Mouse (Mus musculus): ENCODE data around the gene Fgf22. TPM values are rescaled to one million over a fixed set of nuclear protein-coding genes. Genes with fewer than 3 reads are reported as not detected.

Fgf22 gene
- polyA plus RNA-seq, 1 experiment from 2014 or later, result 0.80 TPM

DNA sequence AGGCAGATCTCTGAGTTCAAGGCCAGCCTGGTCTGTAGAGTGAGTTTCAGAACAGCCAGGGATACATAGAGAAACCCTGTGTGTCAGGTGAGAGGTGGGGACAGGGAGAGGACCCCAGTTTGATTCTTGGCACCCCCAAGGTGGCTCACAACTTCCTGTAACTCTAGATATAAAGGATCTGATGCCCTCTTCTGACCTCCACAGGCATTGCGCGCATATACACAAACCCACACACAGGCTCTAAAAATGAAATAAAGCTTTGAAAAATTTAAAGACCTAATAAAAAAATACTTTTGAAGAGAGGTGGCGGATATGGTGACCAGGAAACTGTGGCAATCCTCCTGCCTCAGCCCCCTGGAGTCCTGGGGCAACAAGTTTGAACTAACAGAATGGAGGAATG is 41.0 kb downstream of the Fgf22 start:
- 97% methylated on average over 3 of the region's 3 CpGs for WGBS
- no peak for ATAC-seq (ENCODE audit: insufficient number of reproducible peaks, insufficient read depth, low FRiP score, low TSS enrichment, low read depth)

DNA sequence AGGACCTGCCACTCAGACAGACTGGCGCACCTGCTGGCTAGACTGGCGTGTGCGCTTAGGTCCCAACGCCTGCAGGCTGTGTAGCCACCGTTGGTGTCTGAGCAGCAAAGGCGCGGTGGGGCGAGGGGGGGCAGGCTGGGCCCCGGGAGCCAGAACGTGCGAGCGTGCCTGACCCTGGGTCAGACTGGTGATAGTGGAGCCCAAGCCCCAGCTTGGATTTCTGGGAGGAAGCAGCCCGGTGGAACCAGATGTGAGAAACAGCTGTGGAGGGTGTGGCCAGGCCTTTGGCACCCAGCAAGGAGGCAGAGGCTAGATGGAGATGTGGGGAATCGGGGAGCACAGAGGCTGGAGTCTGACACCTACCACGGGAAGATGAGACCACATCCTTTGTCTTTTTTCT is 42.5 kb downstream of the Fgf22 start:
- Histone ChIP-seq H3K9me3 (no peaks in the 10 kb centered on the region), H3K4me1 (peaks cover 31% of the 10 kb centered on the region), H3K27me3 (no peaks in the 10 kb centered on the region), H3K4me3 (no peak overlapping the region), H3K9ac (no peak overlapping the region), H3K36me3 (peaks cover 6% of the 10 kb centered on the region; the same call in 1 of the 2 replicates), H3K27ac (no peak overlapping the region; the same call in 1 of the 2 replicates), H3K4me2 (no peak overlapping the region)
- no peak for ATAC-seq (ENCODE audit: insufficient number of reproducible peaks, insufficient read depth, low FRiP score, low TSS enrichment, low read depth)
- WGBS, result 51% methylated on average over 15 of the region's 15 CpGs

More for the DNA sequence above, 41.0 kb downstream of the Fgf22 start:
- H3K4me2 ChIP-seq, result no peak overlapping the region
- no peak overlapping the region for H3K9ac ChIP-seq
- no peaks in the 10 kb centered on the region for H3K27me3 ChIP-seq
- no peak overlapping the region for H3K27ac ChIP-seq
- peaks cover 6% of the 10 kb centered on the region; the same call in 1 of the 2 replicates for H3K36me3 ChIP-seq
- no peaks in the 10 kb centered on the region for H3K9me3 ChIP-seq
- no peak overlapping the region for H3K4me3 ChIP-seq
- peaks cover 24% of the 10 kb centered on the region for H3K4me1 ChIP-seq

DNA sequence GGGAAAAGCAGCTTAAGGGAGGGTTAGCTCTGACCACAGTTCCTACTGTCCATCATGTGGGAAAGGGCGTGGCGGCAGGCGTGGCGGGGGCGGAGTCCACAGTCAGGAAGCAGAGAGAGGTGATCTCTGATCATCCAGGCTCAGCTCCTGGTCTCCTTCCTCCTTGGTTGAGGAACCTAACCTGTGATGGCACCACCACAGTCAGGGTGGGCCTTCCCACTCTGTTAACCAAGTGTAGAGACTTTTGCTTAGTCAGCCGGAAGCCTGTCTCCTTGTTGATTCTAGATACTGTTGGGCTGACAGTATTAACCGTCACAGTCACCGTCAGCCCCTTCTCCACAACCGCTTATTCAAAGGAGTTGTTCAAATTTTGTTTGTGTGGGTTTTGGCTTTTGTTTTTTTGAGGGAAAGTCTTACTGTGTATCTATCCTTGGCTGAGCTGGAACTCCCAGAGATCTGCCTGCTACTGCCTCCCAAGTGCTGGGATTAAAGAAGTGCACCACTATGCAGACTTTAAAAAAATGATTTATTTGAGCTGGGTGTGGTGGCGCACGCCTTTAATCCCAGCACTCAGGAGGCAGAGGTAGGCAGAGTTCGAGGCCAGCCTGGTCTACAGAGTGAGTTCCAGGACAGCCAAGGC is 43.5 kb downstream of the Fgf22 start:
- H3K4me1 ChIP-seq, result peaks cover 36% of the 10 kb centered on the region
- H3K27ac ChIP-seq, result no peak overlapping the region
- H3K36me3 ChIP-seq, result peaks cover 6% of the 10 kb centered on the region; the same call in 1 of the 2 replicates
- H3K27me3 ChIP-seq, result no peaks in the 10 kb centered on the region
- no peak overlapping the region for H3K4me2 ChIP-seq
- 91% methylated on average over 12 of the region's 12 CpGs for WGBS
- no peak overlapping the region for H3K9ac ChIP-seq
- ATAC-seq (ENCODE audit: insufficient number of reproducible peaks, insufficient read depth, low FRiP score, low TSS enrichment, low read depth), result no peak
- no peaks in the 10 kb centered on the region for H3K9me3 ChIP-seq
- no peak overlapping the region for H3K4me3 ChIP-seq

DNA sequence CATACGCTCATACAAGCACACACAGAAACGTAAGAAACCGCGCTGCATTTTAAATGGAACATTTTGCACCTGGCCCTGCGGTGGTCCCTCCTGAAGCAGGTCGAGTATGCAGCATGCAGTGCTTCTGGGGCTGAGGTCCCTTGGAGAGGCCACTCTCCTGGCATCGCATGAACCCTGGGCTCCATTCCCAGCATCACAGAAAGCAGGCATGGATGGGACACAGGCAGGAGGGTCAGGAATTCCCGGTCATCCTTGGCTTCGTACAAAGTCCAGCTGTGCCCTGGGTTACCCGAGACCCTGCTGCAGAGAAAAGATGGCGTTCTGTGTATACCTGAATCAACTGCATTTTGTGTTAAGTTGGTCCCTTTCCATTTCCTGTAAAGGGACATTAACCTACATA is 45.6 kb downstream of the Fgf22 start:
- Histone ChIP-seq H3K9ac (no peak overlapping the region), H3K4me2 (no peak overlapping the region), H3K27me3 (no peaks in the 10 kb centered on the region), H3K27ac (no peak overlapping the region), H3K4me3 (no peak overlapping the region), H3K9me3 (no peaks in the 10 kb centered on the region), H3K36me3 (peaks cover 6% of the 10 kb centered on the region; the same call in 1 of the 2 replicates), H3K4me1 (peaks cover 41% of the 10 kb centered on the region)
- ATAC-seq (ENCODE audit: insufficient number of reproducible peaks, insufficient read depth, low FRiP score, low TSS enrichment, low read depth), result no peak
- 78% methylated on average over 11 of the region's 11 CpGs for WGBS

DNA sequence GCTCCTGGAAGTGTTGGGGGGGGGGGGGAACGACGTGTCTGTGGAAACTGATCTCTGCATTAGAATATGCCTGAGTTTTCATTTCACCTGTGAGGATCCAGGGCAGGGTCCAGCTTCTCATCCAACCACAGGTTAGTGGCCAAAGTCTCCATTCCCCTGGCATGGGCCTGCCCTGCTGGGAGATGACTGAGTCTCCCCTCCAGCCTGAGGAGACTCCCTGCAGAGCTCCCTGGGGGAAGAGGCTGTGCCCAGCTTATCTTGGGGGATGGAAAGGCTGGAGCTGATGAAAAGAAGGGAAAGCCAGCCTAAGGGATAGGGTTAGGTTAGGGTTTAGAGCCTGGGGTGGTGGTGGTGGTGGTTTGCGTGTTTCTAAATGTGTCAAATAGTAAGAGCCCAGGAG is 47.0 kb downstream of the Fgf22 start:
- peaks cover 6% of the 10 kb centered on the region; the same call in 1 of the 2 replicates for H3K36me3 ChIP-seq
- no peak overlapping the region; the same call in 1 of the 2 replicates for H3K27ac ChIP-seq
- H3K9ac ChIP-seq, result no peak overlapping the region

DNA sequence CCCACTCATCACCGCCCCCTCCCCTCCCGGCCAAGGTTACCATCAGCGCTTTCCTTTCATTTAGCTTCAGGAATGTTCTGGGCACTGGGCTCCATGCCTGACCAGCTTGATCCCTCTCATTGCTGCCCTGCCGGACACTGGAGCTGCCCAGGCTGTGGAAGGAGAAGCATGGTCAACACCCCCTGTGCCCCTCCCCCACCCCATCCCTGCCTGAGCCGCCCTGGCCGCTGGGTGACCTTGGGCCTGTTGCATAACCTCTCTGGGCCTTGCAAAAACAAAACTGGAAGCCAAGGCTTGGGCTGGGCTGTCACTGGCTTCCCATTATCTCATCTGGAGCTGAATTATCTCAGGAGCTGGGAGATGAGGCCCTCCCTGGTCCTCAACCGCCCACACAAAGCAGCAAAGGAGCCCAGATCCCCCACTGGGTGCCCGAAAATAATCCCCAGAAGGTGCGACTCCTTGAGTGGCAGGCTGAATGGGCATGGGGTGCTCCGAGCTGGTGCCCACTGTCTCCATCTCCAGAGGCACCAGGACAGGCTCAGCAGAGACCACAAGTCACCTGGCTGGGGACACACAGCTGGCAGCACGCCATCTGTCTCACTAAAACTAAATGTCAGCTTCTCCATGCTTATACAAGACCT is 47.6 kb downstream of the Fgf22 start:
- Histone ChIP-seq H3K4me2 (no peak overlapping the region), H3K27ac (peak overlapping the region; percentile 51), H3K9ac (no peak overlapping the region)

More for the DNA sequence above, 47.0 kb downstream of the Fgf22 start:
- no peaks in the 10 kb centered on the region for H3K9me3 ChIP-seq
- H3K27me3 ChIP-seq, result no peaks in the 10 kb centered on the region
- H3K4me2 ChIP-seq, result no peak overlapping the region
- H3K4me3 ChIP-seq, result no peak overlapping the region
- 50% methylated on average over 3 of the region's 3 CpGs for WGBS
- H3K4me1 ChIP-seq, result peaks cover 47% of the 10 kb centered on the region
- ATAC-seq (ENCODE audit: insufficient number of reproducible peaks, insufficient read depth, low FRiP score, low TSS enrichment, low read depth), result no peak

DNA sequence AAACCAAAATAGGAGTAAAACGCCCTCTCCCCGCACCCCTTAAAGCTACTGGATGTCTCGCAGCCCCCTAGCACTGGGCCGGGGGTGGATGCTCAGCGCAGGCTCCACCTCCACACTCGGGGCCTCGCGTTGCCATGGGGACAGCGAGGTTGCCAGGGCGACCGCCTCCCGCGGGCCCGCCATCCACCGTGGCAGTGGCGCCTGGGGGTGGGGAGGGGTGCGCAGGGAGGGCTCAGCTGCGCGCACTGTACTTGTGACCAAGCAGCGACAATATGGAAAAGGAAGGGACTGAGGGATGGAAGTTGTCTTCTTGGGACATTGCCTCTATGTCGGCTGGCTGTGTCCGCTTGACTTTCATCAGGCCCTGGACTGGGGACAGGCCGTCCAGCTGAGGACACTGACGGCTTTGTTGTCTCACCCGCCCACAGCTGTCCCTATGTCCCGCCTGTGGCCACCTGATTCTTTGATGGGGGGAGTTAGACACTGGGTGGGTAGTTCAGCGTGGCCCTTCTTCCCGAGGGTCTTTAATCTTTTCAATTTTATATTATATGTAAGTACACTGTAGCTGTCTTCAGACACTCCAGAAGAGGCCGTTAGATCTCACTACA is 48.9 kb downstream of the Fgf22 start:
- Histone ChIP-seq H3K9ac (peak overlapping the region; percentile 57), H3K27ac (peak overlapping the region; percentile 51), H3K4me3 (peak overlapping the region; percentile 17), H3K4me1 (peaks cover 43% of the 10 kb centered on the region), H3K27me3 (no peaks in the 10 kb centered on the region), H3K9me3 (no peaks in the 10 kb centered on the region), H3K36me3 (peaks cover 21% of the 10 kb centered on the region), H3K4me2 (peak overlapping the region; percentile 53)
- 9% methylated on average over 29 of the region's 29 CpGs for WGBS
- peak; percentile 56; the same call in 1 of the 2 replicates for ATAC-seq (ENCODE audit: insufficient number of reproducible peaks, insufficient read depth, low FRiP score, low TSS enrichment, low read depth)

More for the DNA sequence above, 47.6 kb downstream of the Fgf22 start:
- WGBS, result 56% methylated on average over 11 of the region's 11 CpGs
- Histone ChIP-seq H3K27me3 (no peaks in the 10 kb centered on the region), H3K4me1 (peaks cover 44% of the 10 kb centered on the region), H3K9me3 (no peaks in the 10 kb centered on the region), H3K4me3 (no peak overlapping the region), H3K36me3 (peaks cover 7% of the 10 kb centered on the region)
- no peak for ATAC-seq (ENCODE audit: insufficient number of reproducible peaks, insufficient read depth, low FRiP score, low TSS enrichment, low read depth)

DNA sequence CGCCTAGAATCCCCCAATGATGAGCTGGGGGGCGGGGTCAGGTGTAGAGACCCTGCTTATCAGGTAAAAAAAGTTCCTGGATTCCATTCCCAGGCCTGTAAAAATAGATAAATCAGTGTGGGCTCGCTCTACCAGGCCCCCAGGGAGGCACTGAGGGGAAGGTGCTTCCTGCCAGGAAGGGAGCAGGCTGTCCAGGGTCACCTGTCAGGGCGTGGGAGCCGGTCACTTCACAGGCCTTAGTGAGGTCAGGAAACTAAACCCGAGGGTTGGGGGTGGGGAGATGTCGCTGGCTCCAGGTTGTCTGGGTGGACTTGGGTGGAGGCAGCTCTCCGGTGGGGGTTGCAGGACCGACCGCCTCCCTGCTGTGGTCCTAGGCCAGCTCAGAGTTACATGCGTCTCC is 50.8 kb downstream of the Fgf22 start:
- H3K9ac ChIP-seq, result no peak overlapping the region
- no peak overlapping the region for H3K4me3 ChIP-seq
- H3K27me3 ChIP-seq, result no peaks in the 10 kb centered on the region
- 57% methylated on average over 11 of the region's 11 CpGs for WGBS
- H3K36me3 ChIP-seq, result peaks cover 39% of the 10 kb centered on the region
- ATAC-seq (ENCODE audit: insufficient number of reproducible peaks, insufficient read depth, low FRiP score, low TSS enrichment, low read depth), result no peak
- H3K4me2 ChIP-seq, result no peak overlapping the region
- H3K9me3 ChIP-seq, result no peaks in the 10 kb centered on the region
- H3K27ac ChIP-seq, result no peak overlapping the region
- H3K4me1 ChIP-seq, result peaks cover 43% of the 10 kb centered on the region

DNA sequence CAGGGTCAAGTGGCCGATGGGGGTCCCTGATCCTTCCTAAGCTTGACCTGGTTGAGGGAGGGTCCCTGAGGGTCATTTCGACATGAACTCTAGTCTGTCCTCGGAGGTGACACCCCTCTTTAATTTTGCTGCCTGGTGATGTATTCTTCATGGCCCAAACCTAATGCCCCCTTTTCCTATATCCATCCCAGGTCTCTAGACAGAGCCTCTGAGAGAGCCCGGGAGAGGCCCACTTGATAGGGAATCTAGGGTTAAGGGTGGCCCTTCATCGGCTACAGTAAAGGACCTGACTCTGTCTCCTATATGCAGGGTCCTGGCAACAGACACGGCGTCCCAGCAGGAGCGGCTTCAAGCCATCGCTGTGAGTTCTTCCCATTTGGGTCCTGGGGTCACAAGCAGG is 51.5 kb downstream of the Fgf22 start:
- H3K9me3 ChIP-seq, result no peaks in the 10 kb centered on the region
- 86% methylated on average over 9 of the region's 9 CpGs for WGBS
- H3K27ac ChIP-seq, result no peak overlapping the region
- no peak overlapping the region for H3K4me3 ChIP-seq
- peaks cover 46% of the 10 kb centered on the region for H3K36me3 ChIP-seq
- no peak overlapping the region for H3K4me2 ChIP-seq
- ATAC-seq (ENCODE audit: insufficient number of reproducible peaks, insufficient read depth, low FRiP score, low TSS enrichment, low read depth), result no peak
- no peak overlapping the region for H3K9ac ChIP-seq
- no peaks in the 10 kb centered on the region for H3K27me3 ChIP-seq
- peaks cover 43% of the 10 kb centered on the region for H3K4me1 ChIP-seq

DNA sequence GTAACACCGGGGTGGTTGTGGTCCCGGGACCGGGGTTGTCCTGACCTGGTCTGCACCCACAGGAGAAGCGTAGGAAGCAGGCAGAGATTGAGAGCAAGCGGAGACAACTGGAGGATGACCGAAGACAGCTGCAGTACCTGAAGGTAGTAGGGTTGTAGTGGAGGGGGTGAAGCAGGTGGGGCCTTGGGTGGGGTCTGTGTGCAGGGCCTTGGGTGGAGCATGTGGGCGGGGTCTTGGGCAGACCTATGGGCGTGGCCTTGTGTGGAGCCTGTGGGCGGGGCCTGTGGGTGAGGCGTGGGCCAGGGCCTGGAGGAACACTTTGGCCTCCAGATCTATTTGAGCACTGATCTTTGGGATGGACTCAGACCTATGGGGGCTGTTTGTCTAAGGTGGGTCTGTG is 52.1 kb downstream of the Fgf22 start:
- no peak overlapping the region for H3K4me2 ChIP-seq
- no peak overlapping the region for H3K9ac ChIP-seq
- no peak for ATAC-seq (ENCODE audit: insufficient number of reproducible peaks, insufficient read depth, low FRiP score, low TSS enrichment, low read depth)
- 78% methylated on average over 10 of the region's 10 CpGs for WGBS
- H3K27me3 ChIP-seq, result no peaks in the 10 kb centered on the region
- peak overlapping the region; percentile 45; the same call in 1 of the 2 replicates for H3K27ac ChIP-seq
- H3K9me3 ChIP-seq, result no peaks in the 10 kb centered on the region
- H3K4me1 ChIP-seq, result peaks cover 40% of the 10 kb centered on the region
- peaks cover 53% of the 10 kb centered on the region for H3K36me3 ChIP-seq
- H3K4me3 ChIP-seq, result no peak overlapping the region

DNA sequence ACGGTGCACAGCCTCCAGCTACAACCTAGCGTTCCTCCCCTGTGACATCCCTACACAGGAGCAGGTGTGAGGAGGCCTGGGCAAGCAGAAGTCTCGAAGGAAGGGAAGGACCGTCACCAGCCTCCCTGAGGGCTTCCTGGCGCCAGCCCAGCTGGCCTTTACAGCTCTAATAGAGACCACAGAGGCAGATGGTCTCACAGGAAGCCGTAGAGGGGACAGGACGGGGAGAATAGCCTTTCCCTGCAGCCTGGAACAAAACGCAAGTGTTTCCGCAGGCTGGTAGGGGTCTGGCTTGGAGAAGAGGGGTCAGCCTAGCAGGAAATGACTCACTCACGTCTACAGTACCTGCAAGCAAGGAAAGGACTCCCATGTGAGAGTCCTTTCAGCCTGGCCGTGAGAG is 53.0 kb downstream of the Fgf22 start:
- H3K27ac ChIP-seq, result peak overlapping the region; percentile 45
- H3K36me3 ChIP-seq, result peaks cover 58% of the 10 kb centered on the region
- no peak overlapping the region for H3K4me2 ChIP-seq
- no peaks in the 10 kb centered on the region for H3K27me3 ChIP-seq
- H3K9ac ChIP-seq, result 0 out of 2 replicates have a peak overlapping the region, but pooled peaks have one; percentile 21
- 49% methylated on average over 11 of the region's 11 CpGs for WGBS
- H3K4me1 ChIP-seq, result peaks cover 32% of the 10 kb centered on the region
- ATAC-seq (ENCODE audit: insufficient number of reproducible peaks, insufficient read depth, low FRiP score, low TSS enrichment, low read depth), result no peak
- no peak overlapping the region for H3K4me3 ChIP-seq
- no peaks in the 10 kb centered on the region for H3K9me3 ChIP-seq
